Mouse (Mus musculus) CH12.LX (cell line): ENCODE results near the gene Rnf145. TPM values are rescaled to one million over a fixed set of nuclear protein-coding genes. Genes with fewer than 3 reads are reported as not detected.

ENCODE experiments used
- DNase-seq: peaks from one replicate; pipeline ENCODE4 v3.0.0-alpha.2; 2013; ENCODE audit errors: extremely low read depth
- H3K27ac ChIP-seq: 2 replicates; pipeline ENCODE4 v1.5.1; 2012; ENCODE audit warnings: low read depth, mild to moderate bottlenecking, control low read depth, moderate library complexity; ENCODE audit not compliant: insufficient read depth
- H3K27me3 ChIP-seq: replicated peaks from 2 replicates; pipeline ENCODE3; 2012; ENCODE audit warnings: inconsistent platforms
- H3K36me3 ChIP-seq, 2 experiments: replicated peaks in 1 of 2; 2 replicates each; pipeline versions ENCODE3 to v1.6.1; 2012; ENCODE audit warnings: inconsistent platforms in 1 of 2, low read length in 1 of 2, mild to moderate bottlenecking in 1 of 2, mixed read lengths in 1 of 2, moderate library complexity in 1 of 2; ENCODE audit not compliant: control insufficient read depth in 1 of 2, insufficient read depth in 1 of 2
- H3K4me1 ChIP-seq, 2 experiments: 2 replicates each; pipeline ENCODE4 v1.6.1; 2012; ENCODE audit warnings: inconsistent platforms in 1 of 2, moderate library complexity in 1 of 2; ENCODE audit not compliant: insufficient read depth in 2 of 2, control insufficient read depth in 1 of 2
- H3K4me2 ChIP-seq: 2 replicates; pipeline ENCODE4 v1.6.1; 2012; ENCODE audit warnings: low read depth, mild to moderate bottlenecking, control low read depth; ENCODE audit not compliant: poor library complexity, insufficient read depth, severe bottlenecking
- H3K4me3 ChIP-seq, 3 experiments: fragments of 150-350 bp in 1 of 3; sonication (generic) in 1 of 3; replicated peaks in 1 of 3; 2 replicates each; pipeline versions ENCODE3 to v1.5.1; 2011 to 2012; ENCODE audit warnings: low read depth in 2 of 3, low read length in 2 of 3, mild to moderate bottlenecking in 2 of 3, moderate library complexity in 2 of 3, control low read depth in 1 of 3, improper control_type of control experiment in 1 of 3, inconsistent platforms in 1 of 3, mixed read lengths in 1 of 3; ENCODE audit not compliant: poor library complexity in 1 of 3
- H3K79me2 ChIP-seq: replicated peaks from 2 replicates; pipeline ENCODE4 v1.6.1; 2012; ENCODE audit warnings: mild to moderate bottlenecking, moderate library complexity; ENCODE audit not compliant: control insufficient read depth, poor library complexity, insufficient read depth, severe bottlenecking; ENCODE audit errors: extremely low read depth
- H3K9ac ChIP-seq: 2 replicates; pipeline ENCODE4 v1.6.1; 2012; ENCODE audit warnings: low read depth, mild to moderate bottlenecking, control low read depth, moderate library complexity; ENCODE audit not compliant: insufficient read depth
- H3K9me3 ChIP-seq: replicated peaks from 2 replicates; pipeline ENCODE3; 2012; ENCODE audit warnings: low read length, inconsistent platforms, mixed read lengths
- BHLHE40 ChIP-seq: IDR thresholded peaks from 2 replicates; pipeline ENCODE4 v1.6.1; 2011; ENCODE audit warnings: mild to moderate bottlenecking, low read depth, low read length, improper control_type of control experiment
- CHD1 ChIP-seq: IDR thresholded peaks from 2 replicates; pipeline ENCODE4 v1.6.1; 2012; ENCODE audit warnings: low read depth, low read length, improper control_type of control experiment, inconsistent platforms
- ELF1 ChIP-seq: IDR thresholded peaks from 2 replicates; pipeline ENCODE4 v1.6.1; 2014; ENCODE audit warnings: low read depth, mild to moderate bottlenecking, inconsistent platforms, low read length, improper control_type of control experiment
- GABPA ChIP-seq: IDR thresholded peaks from 2 replicates; pipeline ENCODE4 v1.6.1; 2012; ENCODE audit warnings: low read depth, low read length, improper control_type of control experiment, inconsistent platforms; ENCODE audit not compliant: insufficient replicate concordance
- HCFC1 ChIP-seq: IDR thresholded peaks from 2 replicates; pipeline ENCODE4 v1.6.1; 2012; ENCODE audit warnings: low read depth, mild to moderate bottlenecking, inconsistent platforms, low read length, improper control_type of control experiment
- IRF4 ChIP-seq: IDR thresholded peaks from 2 replicates; pipeline ENCODE4 v1.6.1; 2014; ENCODE audit warnings: low read depth, mild to moderate bottlenecking, inconsistent platforms, low read length, improper control_type of control experiment
- JUN ChIP-seq: IDR thresholded peaks from 2 replicates; pipeline ENCODE4 v1.6.1; 2011; ENCODE audit warnings: low read depth, mild to moderate bottlenecking, low read length, improper control_type of control experiment, moderate library complexity; ENCODE audit not compliant: insufficient read depth
- MAFK ChIP-seq: IDR thresholded peaks from 2 replicates; pipeline ENCODE4 v1.6.1; 2011; ENCODE audit warnings: low read length, improper control_type of control experiment; ENCODE audit not compliant: insufficient replicate concordance
- MAX ChIP-seq: IDR thresholded peaks from 2 replicates; pipeline ENCODE4 v1.6.1; 2011; ENCODE audit warnings: low read length, improper control_type of control experiment
- MXI1 ChIP-seq: IDR thresholded peaks from 2 replicates; pipeline ENCODE4 v1.6.1; 2011; ENCODE audit warnings: mild to moderate bottlenecking, low read depth, low read length, improper control_type of control experiment
- PAX5 ChIP-seq: IDR thresholded peaks from 2 replicates; pipeline ENCODE4 v1.6.1; 2012; ENCODE audit warnings: low read length, inconsistent platforms, mixed read lengths
- POLR2A ChIP-seq: IDR thresholded peaks from 2 replicates; pipeline ENCODE4 v1.6.1; 2011; ENCODE audit warnings: low read depth, mild to moderate bottlenecking, improper control_type of control experiment, low read length
- POLR2AphosphoS2 ChIP-seq: IDR thresholded peaks from 2 replicates; pipeline ENCODE4 v1.6.1; 2011; ENCODE audit warnings: low read depth, low read length, improper control_type of control experiment
- RCOR1 ChIP-seq: conservative IDR thresholded peaks from 2 replicates; pipeline ENCODE4 v1.6.1; 2012; ENCODE audit warnings: low read depth, mild to moderate bottlenecking, inconsistent platforms, low read length, improper control_type of control experiment
- TBP ChIP-seq: conservative IDR thresholded peaks from 2 replicates; pipeline ENCODE4 v1.6.1; 2011; ENCODE audit warnings: low read depth, low read length, improper control_type of control experiment
- USF1 ChIP-seq: IDR thresholded peaks from 2 replicates; pipeline ENCODE4 v1.6.1; 2014; ENCODE audit warnings: low read depth, mild to moderate bottlenecking, inconsistent platforms, low read length, improper control_type of control experiment
- USF2 ChIP-seq: conservative IDR thresholded peaks from 2 replicates; pipeline ENCODE4 v1.6.1; 2011; ENCODE audit warnings: low read depth, low read length, improper control_type of control experiment
- ZC3H11A ChIP-seq: IDR thresholded peaks from 2 replicates; pipeline ENCODE4 v1.6.1; 2012; ENCODE audit warnings: low read depth, mild to moderate bottlenecking, inconsistent platforms, low read length, improper control_type of control experiment
- ZMIZ1 ChIP-seq: IDR thresholded peaks from 2 replicates; pipeline ENCODE4 v1.6.1; 2012; ENCODE audit warnings: low read depth, mild to moderate bottlenecking, inconsistent platforms, low read length, improper control_type of control experiment
- dilution Hi-C: fragments of 300-500 bp; cut with MboI; formaldehyde crosslinking; loops from 2 replicates; pipeline ENCODE4 v1.14.3; 2020; ENCODE audit warnings: low sequenced_read_pairs; ENCODE audit not compliant: extremely low pct_unique_long_range_greater_than_20kb, extremely low pct_ligation_motif_present
- in situ Hi-C: fragments of 300-500 bp; cut with MboI; formaldehyde crosslinking; loops from 3 replicates; pipeline ENCODE4 v1.14.3; 2019; ENCODE audit warnings: low sequenced_read_pairs, low pct_ligation_motif_present, low pct_unique_long_range_greater_than_20kb, mixed read lengths
- polyA plus RNA-seq: library from polyadenylated mRNA; unstranded; fragments of >175 nt; gene quantifications from 2 replicates; pipeline ENCODE4 v1.2.1, GENCODE M21; 2012; ENCODE audit warnings: low read depth; ENCODE audit not compliant: insufficient read length
- total RNA-seq, 2 experiments: library from RNA; depleted of rRNA; stranded (reverse); fragments of 300-350 nt in 1 of 2; fragments of >200 nt in 1 of 2; gene quantifications; 2 replicates each; pipeline ENCODE4 v1.2.3; 2012 to 2014

The Rnf145 gene
- total and polyA plus RNA-seq, 3 experiments, result 44.3 to 60.5 (median 44.5) TPM

DNA sequence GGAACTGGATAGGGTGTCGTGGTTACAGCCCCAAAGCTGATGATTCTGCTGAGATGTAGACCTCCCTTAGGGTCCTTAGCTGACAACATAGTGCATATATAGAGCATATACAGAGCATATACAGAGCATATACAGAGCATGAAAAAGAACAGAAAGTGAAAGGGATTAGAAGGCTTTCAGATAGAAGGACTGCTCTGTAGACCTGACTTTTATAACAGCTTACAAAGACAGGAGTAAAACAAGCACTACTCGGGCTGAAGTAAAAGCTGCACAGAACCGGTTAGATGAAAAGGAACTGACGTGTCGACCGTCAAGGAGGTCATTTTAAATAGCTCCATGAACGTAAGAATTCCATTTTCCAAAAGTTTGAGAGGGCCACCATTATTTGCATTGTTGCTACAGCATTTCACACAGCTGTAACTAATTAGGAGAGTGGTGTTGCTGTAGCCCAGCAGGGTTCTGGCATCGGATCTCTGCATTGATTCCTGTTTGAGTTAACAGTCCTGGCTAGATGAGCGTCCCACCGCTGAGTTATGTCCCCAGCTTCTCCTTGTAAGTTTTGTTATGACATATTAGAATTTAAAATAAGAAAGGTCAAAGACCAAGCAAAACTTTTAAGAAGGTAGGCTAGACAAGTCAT is 20.6 kb downstream of the Rnf145 start:
- TF ChIP-seq MAFK (no peak), MAX (no peak), TBP (no peak), ZC3H11A (no peak), BHLHE40 (no peak), JUN (no peak), GABPA (no peak), HCFC1 (no peak), ELF1 (no peak), RCOR1 (no peak), USF2 (no peak), MXI1 (no peak), ZMIZ1 (no peak), POLR2A (no peak), CHD1 (no peak), POLR2AphosphoS2 (no peak), PAX5 (no peak)
- H3K27ac ChIP-seq, result no peak overlapping the region
- H3K4me3 ChIP-seq, result no peak overlapping the region
- peaks cover 67 to 92% of the 10 kb centered on the region in 2 experiments for H3K36me3 ChIP-seq
- no peak overlapping the region for H3K9ac ChIP-seq
- peaks cover 0 to 22% of the 10 kb centered on the region in 2 experiments; a peak in 1 of 4 replicates for H3K4me1 ChIP-seq
- H3K4me2 ChIP-seq, result no peak overlapping the region
- no peak for DNase-seq
- H3K79me2 ChIP-seq, result no peaks in the 10 kb centered on the region
- H3K9me3 ChIP-seq, result no peaks in the 10 kb centered on the region
- in situ Hi-C loops (no loop called here), dilution Hi-C loops (no loop called here)
- H3K27me3 ChIP-seq, result no peaks in the 10 kb centered on the region

DNA sequence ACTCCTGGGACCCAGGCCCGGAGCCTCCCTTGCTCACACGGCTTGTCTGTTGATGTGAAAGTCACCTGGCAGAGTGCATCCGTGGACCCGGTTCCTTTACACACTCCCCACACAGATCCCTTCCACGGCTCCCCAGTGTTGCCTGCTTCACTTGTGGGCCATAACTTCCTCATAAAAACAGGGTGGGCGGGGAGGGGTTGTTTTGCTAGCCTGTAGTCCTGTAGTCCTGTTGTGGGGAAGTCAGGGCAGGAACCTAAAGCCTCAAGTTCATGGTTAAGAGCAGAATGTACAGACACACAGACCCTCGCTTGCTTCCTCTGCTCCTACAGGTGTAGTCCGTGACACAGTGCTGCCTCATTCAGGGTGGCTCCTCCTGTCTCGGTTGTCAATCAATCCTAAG is 21.5 kb downstream of the Rnf145 start:
- in situ Hi-C loops, result no loop called here

More for the DNA sequence above, 21.5 kb downstream of the Rnf145 start:
- peaks cover 0 to 27% of the 10 kb centered on the region in 2 experiments; a peak in 1 of 4 replicates for H3K4me1 ChIP-seq
- no peak overlapping the region for H3K4me2 ChIP-seq
- H3K27me3 ChIP-seq, result no peaks in the 10 kb centered on the region
- no peaks in the 10 kb centered on the region for H3K9me3 ChIP-seq
- no peak for TF ChIP-seq IRF4
- no peak for TF ChIP-seq MAFK
- no peak for TF ChIP-seq CHD1
- no peak for TF ChIP-seq ZMIZ1
- TF ChIP-seq USF1, result no peak
- no peak overlapping the region for H3K4me3 ChIP-seq
- no peaks in the 10 kb centered on the region for H3K79me2 ChIP-seq
- dilution Hi-C loops, result no loop called here
- DNase-seq, result no peak
- peaks cover 67 to 92% of the 10 kb centered on the region in 2 experiments for H3K36me3 ChIP-seq
- no peak overlapping the region for H3K9ac ChIP-seq
- H3K27ac ChIP-seq, result no peak overlapping the region
